Mouse (Mus musculus): ENCODE measurements around the gene G6pdx. TPM values are rescaled to one million over a fixed set of nuclear protein-coding genes. Genes with fewer than 3 reads are reported as not detected.

Gene G6pdx
- polyA plus RNA-seq, 1 experiment: 62.2 TPM

DNA sequence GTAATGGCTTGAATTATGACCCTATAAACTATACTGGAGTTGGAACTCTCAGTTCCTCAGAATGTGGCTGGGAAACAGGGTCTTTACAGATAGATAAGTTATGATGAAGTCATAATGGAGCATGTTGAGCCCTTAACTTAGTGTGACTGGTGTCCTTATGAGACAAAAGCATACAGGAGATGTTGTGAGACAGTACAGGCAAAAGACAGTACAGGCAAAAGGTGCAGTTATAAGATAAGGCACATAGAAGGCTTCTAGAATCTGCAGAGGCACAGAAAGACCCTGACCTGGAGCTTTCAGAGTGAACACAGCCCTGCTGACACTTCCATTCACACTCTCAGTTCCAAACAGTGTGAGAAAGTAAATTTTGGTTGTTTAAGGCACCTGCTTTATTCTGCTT is 40.8 kb downstream of the G6pdx start:
- no peak overlapping the region for H3K4me3 ChIP-seq
- no peaks in the 10 kb centered on the region for H3K27me3 ChIP-seq (ENCODE audit: control insufficient read depth, insufficient read depth, insufficient read length)
- H3K79me2 ChIP-seq (ENCODE audit: control insufficient read depth, insufficient read depth): no peaks in the 10 kb centered on the region
- no peak for TF ChIP-seq CEBPB (IDR thresholded peaks at IDR 0.05; ENCODE audit: insufficient read depth, poor library complexity, severe bottlenecking)
- no peak for TF ChIP-seq POLR2AphosphoS2 (IDR thresholded peaks at IDR 0.05; ENCODE audit: insufficient read length, low read depth)
- TF ChIP-seq MAX (IDR thresholded peaks at IDR 0.05; ENCODE audit: low read depth): no peak
- no peaks in the 10 kb centered on the region for H3K36me3 ChIP-seq (ENCODE audit: control insufficient read depth, insufficient read depth)
- H3ac ChIP-seq (ENCODE audit: control insufficient read depth, insufficient read length): no peak overlapping the region
- H3K4me2 ChIP-seq (ENCODE audit: low read depth): no peak overlapping the region

DNA sequence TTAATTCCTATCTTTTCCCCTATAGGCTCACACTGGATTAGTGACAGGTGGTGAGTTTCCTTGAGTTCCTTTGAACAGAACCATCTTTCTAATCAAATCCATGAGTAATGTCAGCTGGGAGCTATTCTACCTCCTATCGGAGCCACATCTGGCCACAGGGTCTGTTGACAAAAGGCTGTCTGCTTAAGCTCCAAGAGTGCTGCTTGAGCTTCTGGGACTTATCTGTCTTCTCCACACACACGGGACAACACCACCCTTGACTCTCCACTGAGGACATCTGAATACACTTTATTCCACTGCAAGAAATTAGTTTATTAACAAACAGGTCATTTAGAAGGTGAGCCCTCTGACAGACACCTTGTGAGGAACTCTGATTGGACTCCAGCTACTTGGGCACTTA is 44.5 kb downstream of the G6pdx start:
- TF ChIP-seq MAX (IDR thresholded peaks at IDR 0.05; ENCODE audit: low read depth) (no peak), REST (IDR thresholded peaks at IDR 0.05; ENCODE audit: insufficient read depth, insufficient read length) (no peak), USF1 (IDR thresholded peaks at IDR 0.05; ENCODE audit: low read depth) (no peak), E2F4 (IDR thresholded peaks at IDR 0.05; ENCODE audit: insufficient read depth) (no peak), MYOG (IDR thresholded peaks at IDR 0.05; ENCODE audit: control insufficient read depth in 1 of 3, insufficient read depth in 1 of 3, insufficient read length in 2 of 3, low read depth in 2 of 3) (no peak), POLR2AphosphoS2 (IDR thresholded peaks at IDR 0.05; ENCODE audit: insufficient read length, low read depth) (no peak), POLR2A (IDR thresholded peaks at IDR 0.05; ENCODE audit: insufficient read length, low read depth) (no peak), SRF (IDR thresholded peaks at IDR 0.05; ENCODE audit: control insufficient read depth, insufficient read length, low read depth) (no peak)
- Histone ChIP-seq H3K4me3 (no peak overlapping the region), H3K79me2 (ENCODE audit: control insufficient read depth, insufficient read depth) (no peaks in the 10 kb centered on the region), H3K27me3 (ENCODE audit: control insufficient read depth, insufficient read depth, insufficient read length) (no peaks in the 10 kb centered on the region), H3K36me3 (ENCODE audit: control insufficient read depth, insufficient read depth) (no peaks in the 10 kb centered on the region), H3K4me2 (ENCODE audit: low read depth) (no peak overlapping the region), H3ac (ENCODE audit: control insufficient read depth, insufficient read length) (no peak overlapping the region)

DNA sequence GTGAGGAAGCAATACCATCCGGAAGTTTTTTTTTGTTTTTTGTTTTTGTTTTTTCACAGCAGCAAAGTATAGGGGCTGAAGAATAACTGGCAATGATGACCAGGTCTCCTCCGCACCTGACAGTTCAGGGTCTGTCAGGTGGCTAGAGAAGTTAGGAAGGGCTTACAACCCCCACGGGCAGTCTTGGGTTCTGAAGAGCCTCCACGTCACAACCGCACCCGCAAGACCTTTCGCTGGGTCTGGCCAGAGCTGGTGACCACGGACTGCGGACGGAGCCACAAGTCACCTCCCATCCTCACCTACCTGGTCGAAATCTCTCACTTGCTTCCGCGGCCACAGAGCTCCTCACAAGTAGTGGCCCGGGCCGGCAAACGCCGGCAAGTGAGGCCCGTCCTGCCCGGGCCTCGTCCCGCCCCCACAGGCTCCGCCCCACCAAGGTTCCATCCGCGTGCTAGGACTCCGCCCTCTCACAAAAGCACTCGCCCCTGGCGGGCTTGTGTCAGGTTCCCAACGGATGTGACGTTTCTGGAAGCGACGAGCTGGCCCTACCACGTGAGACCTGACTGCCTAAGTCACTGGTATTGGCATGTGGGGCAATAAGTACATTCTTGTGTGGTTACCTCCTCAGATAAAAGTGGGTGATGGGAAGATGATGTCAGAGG is 56.0 kb downstream of the G6pdx start, which contains the start of the genes Ubl4a and Slc10a3:
Ubl4a (minus strand) TSS at position 331 of the 662 bp plus-strand sequence.
Slc10a3 (minus strand) TSS at position 462 of the 662 bp plus-strand sequence.
- H3K4me2 ChIP-seq (ENCODE audit: low read depth): peak within 1 kb of the TSS; percentile 91
- H3K4me3 ChIP-seq: peak within 1 kb of the TSS; percentile 38
- no peaks in the 10 kb centered on the region for H3K27me3 ChIP-seq (ENCODE audit: control insufficient read depth, insufficient read depth, insufficient read length)
- no peaks in the 10 kb centered on the region for H3K36me3 ChIP-seq (ENCODE audit: control insufficient read depth, insufficient read depth)
- H3ac ChIP-seq (ENCODE audit: control insufficient read depth, insufficient read length): no peak within 1 kb of the TSS
- H3K79me2 ChIP-seq (ENCODE audit: control insufficient read depth, insufficient read depth): peaks cover under 1% of the 10 kb centered on the region
- TF ChIP-seq E2F4 (IDR thresholded peaks at IDR 0.05; ENCODE audit: insufficient read depth): peak; percentile 16
- TF ChIP-seq CEBPB (IDR thresholded peaks at IDR 0.05; ENCODE audit: insufficient read depth, poor library complexity, severe bottlenecking): no peak
- TF ChIP-seq TCF12 (IDR thresholded peaks at IDR 0.05; ENCODE audit: insufficient read depth, poor library complexity, severe bottlenecking): no peak
- no peak for TF ChIP-seq MYOG (IDR thresholded peaks at IDR 0.05; ENCODE audit: control insufficient read depth in 1 of 3, insufficient read depth in 1 of 3, insufficient read length in 2 of 3, low read depth in 2 of 3)
- TF ChIP-seq REST (IDR thresholded peaks at IDR 0.05; ENCODE audit: insufficient read depth, insufficient read length): no peak
- no peak for TF ChIP-seq TCF3 (IDR thresholded peaks at IDR 0.05; ENCODE audit: insufficient read length, low read depth)
- TF ChIP-seq MYOD1 (IDR thresholded peaks at IDR 0.05; ENCODE audit: control insufficient read depth in 1 of 3, insufficient read length in 2 of 3, low read depth in 2 of 3): no peak
- peak; percentile 80 for TF ChIP-seq POLR2AphosphoS2 (IDR thresholded peaks at IDR 0.05; ENCODE audit: insufficient read length, low read depth)
- TF ChIP-seq SRF (IDR thresholded peaks at IDR 0.05; ENCODE audit: control insufficient read depth, insufficient read length, low read depth): no peak
- peak; percentile 80 for TF ChIP-seq USF1 (IDR thresholded peaks at IDR 0.05; ENCODE audit: low read depth)
- no peak for TF ChIP-seq MAX (IDR thresholded peaks at IDR 0.05; ENCODE audit: low read depth)
- peak; percentile 82 for TF ChIP-seq POLR2A (IDR thresholded peaks at IDR 0.05; ENCODE audit: insufficient read length, low read depth)

DNA sequence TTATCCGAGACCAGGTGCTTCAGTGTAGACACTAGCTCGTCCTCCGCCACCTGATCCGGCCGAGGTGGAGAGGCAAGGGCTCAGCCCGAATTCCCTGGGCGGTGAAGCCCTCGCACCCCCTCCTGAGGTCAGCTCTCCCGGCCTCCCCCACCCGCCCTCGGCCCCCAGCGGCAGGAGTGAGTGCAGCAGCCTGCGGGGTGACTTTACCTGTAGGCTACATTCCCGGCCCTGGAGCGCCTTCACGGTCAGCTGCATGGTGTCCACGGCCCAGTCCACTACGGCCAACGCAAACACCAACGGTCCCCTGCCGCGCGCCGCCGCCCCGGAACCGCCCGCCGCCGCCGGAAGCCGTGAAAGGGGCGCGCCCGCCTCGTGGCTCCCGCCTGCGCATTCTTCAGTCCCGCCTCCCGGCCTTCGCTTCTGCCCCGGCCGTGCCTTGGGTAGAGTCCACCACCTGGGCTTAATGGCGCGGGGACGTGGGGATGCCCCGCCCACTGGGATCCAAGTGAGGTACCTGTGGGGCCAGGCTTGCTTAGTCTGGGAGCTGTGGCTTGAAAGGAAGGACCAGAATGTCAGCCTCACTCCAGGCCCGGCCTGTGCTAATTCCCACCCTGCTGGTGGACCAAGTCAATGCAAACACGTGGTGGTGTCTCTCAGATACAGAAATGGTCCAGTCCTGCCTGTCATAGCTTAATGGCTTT is 60.6 kb downstream of the G6pdx start:
- peak; percentile 67 for TF ChIP-seq POLR2AphosphoS2 (IDR thresholded peaks at IDR 0.05; ENCODE audit: insufficient read length, low read depth)
- no peak for TF ChIP-seq E2F4 (IDR thresholded peaks at IDR 0.05; ENCODE audit: insufficient read depth)
- no peak for TF ChIP-seq TCF12 (IDR thresholded peaks at IDR 0.05; ENCODE audit: insufficient read depth, poor library complexity, severe bottlenecking)
- TF ChIP-seq CEBPB (IDR thresholded peaks at IDR 0.05; ENCODE audit: insufficient read depth, poor library complexity, severe bottlenecking): no peak
- TF ChIP-seq USF1 (IDR thresholded peaks at IDR 0.05; ENCODE audit: low read depth): no peak
- TF ChIP-seq MAX (IDR thresholded peaks at IDR 0.05; ENCODE audit: low read depth): no peak
- TF ChIP-seq SRF (IDR thresholded peaks at IDR 0.05; ENCODE audit: control insufficient read depth, insufficient read length, low read depth): no peak
- TF ChIP-seq TCF3 (IDR thresholded peaks at IDR 0.05; ENCODE audit: insufficient read length, low read depth): no peak
- peak; percentile 72 for TF ChIP-seq POLR2A (IDR thresholded peaks at IDR 0.05; ENCODE audit: insufficient read length, low read depth)
- no peak for TF ChIP-seq REST (IDR thresholded peaks at IDR 0.05; ENCODE audit: insufficient read depth, insufficient read length)
- no peak for TF ChIP-seq MYOD1 (IDR thresholded peaks at IDR 0.05; ENCODE audit: control insufficient read depth in 1 of 3, insufficient read length in 2 of 3, low read depth in 2 of 3)
- TF ChIP-seq MYOG (IDR thresholded peaks at IDR 0.05; ENCODE audit: control insufficient read depth in 1 of 3, insufficient read depth in 1 of 3, insufficient read length in 2 of 3, low read depth in 2 of 3): no peak
- H3K4me3 ChIP-seq: peak overlapping the region; percentile 60
- H3K27me3 ChIP-seq (ENCODE audit: control insufficient read depth, insufficient read depth, insufficient read length): no peaks in the 10 kb centered on the region
- H3K79me2 ChIP-seq (ENCODE audit: control insufficient read depth, insufficient read depth): peaks cover 7% of the 10 kb centered on the region
- no peaks in the 10 kb centered on the region for H3K36me3 ChIP-seq (ENCODE audit: control insufficient read depth, insufficient read depth)
- peak overlapping the region; percentile 33 for H3ac ChIP-seq (ENCODE audit: control insufficient read depth, insufficient read length)
- H3K4me2 ChIP-seq (ENCODE audit: low read depth): peak overlapping the region; percentile 73

Measured in myocyte (in vitro differentiated cells).